Mouse (Mus musculus) effector memory CD4-positive, alpha-beta T cell, adult 5 months (primary cell): ENCODE data around the gene Frem2. TPM values are rescaled to one million over a fixed set of nuclear protein-coding genes. Genes with fewer than 3 reads are reported as not detected.

ENCODE experiments used
- polyA plus RNA-seq: library from polyadenylated mRNA; unstranded; fragments of 100-300 nt; shearing (Covaris generic); gene quantifications from one replicate; pipeline ENCODE4 v1.2.1, GENCODE M21; 2017

The Frem2 gene
- polyA plus RNA-seq: 0.04 TPM

GRCm38 (mm10) chr3:53656878-53657561 lies at the start of gene Frem2:
Gene Frem2 (minus strand): TSS chr3:53657355.

DNA sequence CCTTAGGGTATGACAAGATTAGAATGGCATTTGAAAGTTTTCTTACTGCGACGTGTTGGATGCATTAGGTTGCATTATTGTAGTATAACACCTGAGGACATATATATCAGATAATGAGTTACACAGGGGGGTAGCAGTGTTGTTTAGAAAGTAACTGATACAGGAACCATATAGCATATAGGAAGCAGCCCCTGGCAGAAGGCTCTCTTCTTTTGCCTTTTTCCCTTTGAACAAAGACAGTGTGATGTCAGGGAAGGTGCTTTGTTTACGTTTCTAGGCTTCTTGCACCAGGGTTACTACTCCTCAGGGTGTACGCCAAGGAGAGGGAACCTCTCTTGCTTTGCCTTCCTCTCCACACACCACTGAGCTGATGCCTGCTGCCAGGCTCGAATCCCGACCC lies 168.8 kb downstream of the Frem2 start, which contains the start of gene Stoml3:
Gene Stoml3, plus strand, starts transcription at position 301 of the 400 bp plus-strand sequence.

Other genes starting within 250 kb of the Frem2 start
- gene Nhlrc3, start 194.0 kb downstream of the Frem2 start, polyA plus RNA-seq: 12.3 TPM
- gene Proser1, start 193.7 kb downstream of the Frem2 start, polyA plus RNA-seq: 18.3 TPM
- not detected for gene Stoml3, start 168.7 kb downstream of the Frem2 start, polyA plus RNA-seq
- gene Gm10985, start 187.7 kb upstream of the Frem2 start, polyA plus RNA-seq: not detected
- 49.3 TPM for gene Ufm1, start 206.5 kb upstream of the Frem2 start, polyA plus RNA-seq